Mouse (Mus musculus) C2C12 (cell line): Measurements from ENCODE around the gene Gpd2.

Source experiments
- CTCF ChIP-seq: IDR thresholded peaks from one replicate; pipeline ENCODE4 v1.5.1; 2011; ENCODE audit not compliant: control insufficient read depth, insufficient read depth, insufficient read length
- MAX ChIP-seq: IDR thresholded peaks from one replicate; pipeline ENCODE4 v1.6.1; 2011; ENCODE audit warnings: mild to moderate bottlenecking, control low read depth
- MYOD1 ChIP-seq: IDR thresholded peaks from one replicate; pipeline ENCODE4 v1.6.1; 2011; ENCODE audit warnings: low read depth; ENCODE audit not compliant: control insufficient read depth, insufficient read length
- USF1 ChIP-seq: IDR thresholded peaks from one replicate; pipeline ENCODE4 v1.6.1; 2011; ENCODE audit warnings: low read depth, mild to moderate bottlenecking, control low read depth, moderate library complexity

- no peak for TF ChIP-seq USF1
- TF ChIP-seq MAX, result no peak
- TF ChIP-seq MYOD1, result no peak
- no peak for TF ChIP-seq CTCF
Measured at GRCm38 (mm10) chr2:57283791-57284190, 46.4 kb downstream of the Gpd2 start.
